Mouse (Mus musculus) bone marrow, adult 2 months (tissue): ENCODE data around the gene Wnk4.
"Not testable (repeated sequence)": the region's sequence is repeated elsewhere in the genome, so short reads cannot be mapped to it uniquely, and the experiment has no call there.

Source experiments
- CTCF ChIP-seq: fragments of 200-500 bp; IDR thresholded peaks from 2 replicates; pipeline ENCODE4 v1.5.1; 2011; ENCODE audit warnings: low read length, control low read depth; ENCODE audit not compliant: control insufficient read depth, insufficient read depth
- POLR2A ChIP-seq: fragments of 200-500 bp; IDR thresholded peaks from 2 replicates; pipeline ENCODE4 v1.6.1; 2011; ENCODE audit warnings: low read depth, mild to moderate bottlenecking, control low read depth, low read length, borderline replicate concordance; ENCODE audit not compliant: control insufficient read depth

- not testable (repeated sequence) for TF ChIP-seq CTCF, POLR2A
Observed at GRCm38 (mm10) chr11:101325201-101325600, 64.8 kb downstream of the Wnk4 start.
